Mouse (Mus musculus) T-cell, adult 2 months (primary cell): Measurements from ENCODE around the gene Gpr146.
"Not testable (repeated sequence)": the region's sequence is repeated elsewhere in the genome, so short reads cannot be mapped to it uniquely, and the experiment has no call there.

Source experiments
- DNase-seq: peaks from one replicate; pipeline ENCODE4 v3.0.0; 2022; ENCODE audit warnings: low spot score

The Gpr146 gene

DNA sequence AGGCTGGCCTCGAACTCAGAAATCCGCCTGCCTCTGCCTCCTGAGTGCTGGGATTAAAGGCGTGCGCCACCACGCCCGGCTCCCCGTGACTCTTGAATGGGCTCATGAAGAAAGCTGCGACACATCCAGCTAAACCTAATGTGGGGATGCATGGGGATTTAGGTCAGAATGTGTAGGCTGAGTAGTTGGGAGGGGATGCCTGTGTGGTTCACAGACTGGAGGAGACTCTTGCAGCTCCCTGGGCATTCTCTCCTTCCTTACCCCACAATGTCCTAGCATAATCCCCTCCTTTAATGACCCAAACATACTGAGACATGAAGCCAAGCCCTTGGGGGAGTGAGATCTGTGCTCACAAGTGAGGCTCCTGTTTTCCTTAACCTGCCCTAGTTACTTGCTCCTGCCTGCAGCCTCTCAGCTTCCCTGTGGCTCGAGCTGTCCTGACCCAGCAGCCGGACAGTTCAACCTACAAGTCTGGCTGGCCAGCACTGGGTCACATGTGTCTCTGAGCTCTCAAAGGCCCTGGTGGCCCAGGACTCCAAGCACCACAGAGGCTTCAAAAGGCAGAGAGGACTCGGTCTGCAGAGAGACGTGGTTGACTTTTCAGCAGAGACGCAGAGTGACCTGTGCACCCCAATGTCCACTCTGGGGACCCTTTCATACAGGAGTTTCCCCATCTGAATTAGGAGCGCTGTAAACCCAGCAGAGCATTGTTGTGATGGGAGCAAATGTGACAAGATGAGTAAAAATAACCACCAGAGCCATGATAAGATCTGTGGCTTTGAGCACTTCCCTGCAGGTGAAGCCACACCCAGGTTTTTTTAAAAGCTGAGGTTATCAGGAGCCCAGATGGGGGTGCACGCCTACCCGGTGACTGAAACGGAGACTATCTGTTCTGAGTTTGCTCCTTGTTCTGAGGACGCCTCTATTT lies 4.4 kb downstream of the Gpr146 start:
- peak; percentile 92 for DNase-seq

DNA sequence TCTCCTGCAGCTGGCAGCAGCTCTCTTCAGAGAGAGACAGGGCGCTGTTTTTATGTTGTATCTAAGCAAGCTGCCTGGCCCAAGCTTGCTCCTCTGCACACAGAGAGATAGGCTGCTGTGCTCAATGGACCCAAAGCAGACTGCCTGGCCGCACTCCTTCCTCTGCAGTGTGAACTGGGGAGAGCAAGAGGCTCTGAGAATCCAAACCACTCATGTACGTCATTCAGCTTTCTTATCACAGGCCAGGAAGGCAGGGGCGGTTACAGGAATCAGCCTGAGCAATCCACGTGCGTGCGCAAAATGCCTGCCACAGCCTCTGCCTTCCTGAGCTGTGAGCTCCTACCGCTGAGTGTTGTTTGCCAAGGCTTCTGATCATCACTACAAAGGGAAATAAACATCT lies 5.3 kb downstream of the Gpr146 start:
- DNase-seq = peak; percentile 95

DNA sequence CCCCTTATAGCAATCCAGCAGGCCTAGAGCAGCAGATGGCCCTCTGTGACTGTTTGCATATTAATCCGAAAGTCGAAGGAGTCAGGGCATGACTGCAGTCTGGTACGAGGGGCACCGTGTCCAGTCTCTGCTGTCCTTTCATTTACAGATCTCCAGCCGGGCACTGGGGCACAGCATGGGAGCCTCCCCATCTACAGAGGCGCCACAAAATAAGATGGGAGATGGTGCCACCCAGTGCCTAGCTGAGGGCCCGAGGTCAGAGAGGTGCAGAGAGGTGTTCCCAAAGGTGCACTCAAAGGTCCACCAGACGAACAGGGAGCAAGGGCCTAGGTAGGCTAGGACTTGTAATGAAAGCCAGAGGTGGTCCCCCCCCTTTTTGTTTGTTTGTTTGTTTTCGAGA lies 5.7 kb downstream of the Gpr146 start:
- no peak for DNase-seq

DNA sequence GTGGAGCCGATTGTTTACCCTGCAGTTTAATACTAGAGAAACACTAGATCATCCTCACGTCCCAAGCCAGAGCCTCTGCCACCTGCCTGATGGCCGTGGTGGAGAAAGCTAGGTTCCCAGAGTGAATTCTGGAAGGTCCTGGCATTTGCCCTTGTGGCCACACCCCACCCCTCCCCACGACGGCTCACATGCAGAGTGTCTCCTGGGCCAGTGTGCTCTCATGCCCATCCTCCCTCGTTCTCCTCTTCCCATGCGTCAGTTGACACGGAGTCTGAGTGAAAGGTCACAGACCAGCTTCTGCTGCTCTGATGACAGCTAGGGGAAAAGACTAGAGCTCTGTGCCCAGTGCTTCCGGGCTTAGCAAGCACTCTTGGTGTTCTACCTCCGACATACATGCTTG lies 7.0 kb downstream of the Gpr146 start:
- DNase-seq = peak; percentile 49

DNA sequence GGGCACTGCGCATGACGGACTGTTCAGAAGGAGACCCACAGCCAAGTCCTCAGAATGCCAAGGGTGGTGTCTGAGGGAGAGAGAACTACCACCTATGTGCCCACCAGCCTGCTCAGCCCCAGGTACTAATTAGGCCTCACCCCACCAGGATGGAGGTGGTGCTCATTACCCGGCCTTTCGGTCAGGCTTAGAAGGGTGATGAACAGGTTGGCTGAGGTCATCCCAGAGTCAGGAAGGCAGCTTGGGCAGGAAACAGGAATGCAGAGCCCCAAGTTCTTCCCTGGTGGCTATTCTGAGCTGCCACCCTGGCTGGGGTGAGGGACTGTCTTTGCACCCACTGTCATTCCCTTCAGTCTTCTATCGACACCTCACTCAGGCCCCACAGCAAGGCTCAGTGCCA lies 8.6 kb downstream of the Gpr146 start:
- DNase-seq = no peak

DNA sequence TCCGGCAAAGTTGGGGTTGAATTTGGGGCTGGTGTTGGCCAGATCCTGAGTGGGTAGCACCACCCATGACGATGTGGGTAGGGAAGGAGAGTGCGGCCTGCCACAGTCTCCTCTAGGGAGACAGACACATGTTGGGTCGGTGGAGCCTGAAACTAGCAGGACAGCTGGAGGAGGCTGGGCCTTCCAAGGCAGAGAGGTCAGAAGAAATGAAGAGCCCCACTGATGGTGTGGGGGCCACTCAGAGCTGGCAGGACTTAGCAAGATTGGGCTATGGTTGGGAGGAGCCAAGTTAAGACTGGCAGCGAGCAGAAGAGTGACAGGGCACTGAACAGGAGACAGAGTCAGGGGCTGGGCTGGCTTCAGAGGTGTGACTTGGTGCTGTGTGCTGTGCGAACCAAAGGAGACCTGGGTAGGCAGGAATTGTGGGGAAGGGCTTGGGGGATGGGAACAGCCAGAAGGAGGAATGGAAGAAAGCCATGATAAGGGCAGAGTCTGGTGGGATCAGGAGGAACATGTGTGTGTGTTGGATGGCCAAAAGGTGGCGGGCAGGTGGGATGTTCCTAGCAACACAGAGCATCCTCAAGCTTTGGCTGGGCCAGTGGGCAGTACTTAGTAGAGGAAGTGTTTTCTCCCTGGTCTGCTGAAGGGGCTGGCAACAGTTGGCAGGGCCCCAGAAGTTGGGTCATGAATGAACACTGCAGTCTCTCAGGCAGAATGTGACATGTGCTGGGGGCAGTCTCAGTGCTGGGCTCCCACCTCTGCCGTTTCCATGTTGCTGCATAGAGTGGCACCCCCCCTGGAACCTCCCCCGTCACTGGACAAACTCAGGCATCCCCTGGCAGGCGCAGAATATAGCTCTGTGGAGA lies 10.1 kb downstream of the Gpr146 start:
- DNase-seq = no peak

DNA sequence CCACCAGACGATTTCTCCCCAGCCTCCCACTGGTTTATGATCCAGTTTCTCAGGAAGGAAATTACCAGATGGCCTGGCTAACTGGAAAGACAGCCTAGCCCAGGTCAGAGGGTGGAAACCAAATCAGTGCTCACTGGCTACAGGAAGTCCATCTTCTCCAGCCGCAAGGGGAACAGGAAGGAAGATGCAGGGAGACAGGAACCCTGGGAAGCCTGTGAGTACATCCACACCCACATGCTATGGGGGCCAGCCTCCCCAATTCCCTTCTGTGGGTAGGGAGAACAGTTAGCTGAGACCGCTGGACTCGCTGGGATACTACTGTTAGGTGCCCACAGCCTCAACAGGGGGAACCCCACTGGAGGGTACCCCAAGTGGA lies 10.7 kb downstream of the Gpr146 start:
- no peak for DNase-seq

DNA sequence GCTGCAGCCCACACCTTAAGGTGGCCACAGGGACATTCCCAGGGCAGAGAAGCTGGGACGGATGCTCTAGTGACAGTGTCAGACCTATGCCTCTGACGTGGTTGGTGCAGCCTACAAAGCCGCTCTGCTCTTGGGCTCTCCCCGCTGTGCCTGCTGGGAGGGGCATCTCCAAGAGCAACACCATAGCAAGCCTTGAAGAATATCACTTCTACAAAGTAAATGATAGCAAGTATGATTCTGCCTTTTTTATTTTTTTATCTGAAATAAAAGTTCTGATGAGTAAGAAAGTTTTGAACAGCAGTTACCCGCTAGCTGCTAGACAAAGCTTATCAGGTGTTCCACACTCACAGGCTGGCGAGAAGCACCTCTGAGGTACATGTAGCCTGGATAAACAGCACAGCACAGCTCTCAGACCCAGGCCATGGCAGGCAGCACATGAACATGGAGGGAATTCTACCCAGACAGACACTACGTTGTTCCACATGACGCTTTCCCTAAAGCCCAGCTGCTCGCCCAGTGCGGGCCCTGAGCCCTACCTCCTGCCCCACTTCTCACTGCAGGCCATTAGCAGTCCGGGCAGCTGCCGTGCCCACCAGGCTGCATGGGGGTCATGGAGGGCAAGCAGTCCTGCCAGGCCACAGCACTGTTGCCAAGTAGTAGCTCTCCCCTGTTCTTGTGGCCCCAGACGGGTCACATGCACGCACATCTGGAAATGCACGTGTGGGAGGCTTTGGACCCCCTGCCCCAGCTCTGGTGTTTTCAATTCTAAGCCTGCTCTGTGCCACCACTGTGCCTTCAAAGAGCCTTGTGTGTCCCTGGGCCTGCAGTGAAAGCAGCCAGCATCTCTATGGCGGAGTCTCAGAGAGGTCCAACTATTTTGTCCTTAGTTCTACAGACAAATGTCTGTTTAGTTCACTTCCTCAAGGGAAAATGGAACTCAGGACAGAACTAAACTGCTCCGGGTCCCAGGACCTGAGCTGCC lies 11.5 kb downstream of the Gpr146 start:
- peak; percentile 37 for DNase-seq

DNA sequence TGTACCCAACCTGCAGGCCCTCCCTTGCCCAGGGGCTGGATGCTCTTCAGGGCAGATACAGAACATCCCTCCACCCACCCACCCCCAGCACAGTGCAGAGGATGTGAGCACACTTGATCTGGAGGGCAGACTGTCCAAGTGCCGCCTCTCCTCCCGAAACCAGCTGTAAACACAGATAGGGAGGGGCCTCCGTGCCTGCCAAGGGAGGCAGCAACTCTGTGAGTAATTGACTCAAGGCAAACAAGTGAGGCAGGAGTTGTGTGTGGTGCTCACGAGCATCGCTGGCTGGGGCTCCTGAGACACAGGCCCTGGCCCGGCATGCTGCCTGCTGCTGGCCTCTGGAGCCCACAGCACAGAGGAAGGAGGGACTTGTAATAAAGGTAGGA lies 12.2 kb downstream of the Gpr146 start:
- DNase-seq = no peak

DNA sequence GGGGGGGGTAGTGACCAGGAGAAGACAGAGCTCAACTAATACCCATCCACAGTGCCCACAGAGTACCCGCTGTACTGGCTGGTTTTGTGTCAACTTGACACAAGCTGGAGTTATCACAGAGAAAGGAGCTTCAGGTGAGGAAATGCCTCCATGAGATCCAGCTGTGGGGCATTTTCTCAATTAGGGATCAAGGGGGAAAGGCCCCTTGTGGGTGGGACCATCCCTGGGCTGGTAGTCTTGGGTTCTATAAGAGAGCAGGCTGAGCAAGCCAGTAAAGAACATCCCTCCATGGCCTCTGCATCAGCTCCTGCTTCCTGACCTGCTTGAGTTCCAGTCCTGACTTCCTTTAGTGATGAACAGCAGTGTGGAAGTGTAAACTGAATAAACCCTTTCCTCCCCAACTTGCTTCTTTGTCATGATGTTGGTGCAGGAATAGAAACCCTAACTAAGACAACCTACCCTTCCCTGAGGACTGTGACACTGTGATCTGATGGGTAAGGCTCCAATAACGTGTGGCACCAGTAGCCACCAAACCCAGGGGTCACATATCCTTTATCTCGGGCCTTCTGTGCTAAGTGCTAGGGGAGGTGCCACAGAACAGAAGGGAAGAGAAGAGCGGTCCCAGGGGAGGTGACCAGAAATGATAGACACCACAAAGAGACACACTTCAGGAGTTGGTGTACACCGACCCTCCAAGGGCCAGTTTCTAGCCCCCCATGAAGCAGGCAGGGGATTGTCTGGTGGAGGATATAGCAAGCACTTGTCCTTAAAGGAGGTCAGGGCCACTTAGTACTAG lies 13.0 kb downstream of the Gpr146 start:
- DNase-seq = not testable (repeated sequence)

DNA sequence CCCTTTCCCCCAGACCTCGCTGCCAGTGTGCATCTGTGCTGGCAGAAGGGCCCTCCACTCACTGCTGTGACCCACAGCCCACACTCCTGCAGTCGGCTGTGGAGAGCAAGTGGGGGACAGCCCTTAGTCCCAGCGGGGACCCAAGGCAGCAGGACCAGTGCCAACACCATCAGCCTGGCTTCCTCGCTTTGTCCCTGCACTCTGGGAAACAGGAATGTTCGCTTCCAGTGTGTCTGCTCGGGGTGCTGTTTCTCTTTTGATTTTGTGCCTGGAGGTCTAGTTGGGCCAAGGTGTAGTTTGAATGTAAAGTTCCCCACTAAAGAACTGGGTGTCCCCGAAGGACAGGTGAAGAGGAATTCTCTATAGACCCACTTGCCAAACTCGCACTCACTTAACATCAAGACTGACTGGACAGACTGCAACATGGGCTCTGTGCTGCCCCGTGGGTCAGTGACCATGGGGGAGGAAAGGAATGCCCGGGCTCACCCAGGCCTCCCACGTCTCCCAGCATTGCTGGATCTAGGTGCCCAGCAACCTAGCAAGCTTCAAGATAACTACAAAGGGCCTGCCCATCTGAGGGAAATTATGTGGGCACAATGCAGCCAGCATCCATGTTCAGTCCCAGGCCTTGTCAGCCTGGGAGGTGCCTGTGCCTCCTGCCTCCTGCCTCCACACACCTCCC lies 14.0 kb downstream of the Gpr146 start:
- DNase-seq = no peak

DNA sequence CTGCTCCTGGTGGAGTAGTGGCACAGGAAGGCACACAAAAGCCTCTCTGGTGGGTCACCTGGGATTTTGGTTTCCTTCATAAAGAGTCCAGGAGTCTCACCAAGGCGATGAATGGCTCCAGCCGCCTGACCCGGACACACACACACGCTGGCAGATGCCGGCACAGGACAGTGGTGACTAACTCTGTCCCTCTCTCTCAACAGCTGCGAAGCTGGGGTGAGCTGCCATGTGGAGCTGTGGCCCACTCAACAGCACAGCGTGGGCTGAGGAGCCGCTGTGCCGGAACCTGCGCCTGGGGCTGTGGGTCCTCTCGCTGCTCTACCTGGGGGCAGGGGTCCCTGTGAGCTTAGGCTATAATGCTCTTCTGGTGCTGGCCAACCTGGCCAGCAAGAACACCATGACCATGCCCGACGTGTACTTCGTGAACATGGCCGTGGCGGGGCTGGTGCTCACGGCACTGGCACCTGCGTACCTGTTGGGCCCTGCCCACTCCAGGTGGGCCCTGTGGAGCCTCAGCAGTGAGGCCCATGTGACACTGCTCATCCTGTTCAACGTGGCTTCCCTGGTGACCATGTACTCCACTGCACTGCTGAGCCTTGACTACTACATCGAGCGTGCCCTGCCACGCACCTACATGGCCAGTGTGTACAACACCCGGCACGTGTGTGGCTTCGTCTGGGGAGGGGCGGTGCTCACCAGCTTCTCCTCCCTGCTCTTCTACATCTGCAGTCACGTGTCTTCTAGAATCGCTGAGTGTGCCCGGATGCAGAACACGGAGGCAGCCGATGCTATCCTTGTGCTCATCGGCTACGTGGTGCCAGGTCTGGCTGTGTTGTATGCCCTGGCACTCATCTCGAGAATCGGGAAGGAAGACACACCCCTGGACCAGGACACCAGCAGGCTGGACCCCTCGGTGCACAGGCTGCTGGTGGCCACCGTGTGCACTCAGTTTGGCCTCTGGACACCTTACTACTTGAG lies 15.0 kb downstream of the Gpr146 start:
- DNase-seq = no peak

DNA sequence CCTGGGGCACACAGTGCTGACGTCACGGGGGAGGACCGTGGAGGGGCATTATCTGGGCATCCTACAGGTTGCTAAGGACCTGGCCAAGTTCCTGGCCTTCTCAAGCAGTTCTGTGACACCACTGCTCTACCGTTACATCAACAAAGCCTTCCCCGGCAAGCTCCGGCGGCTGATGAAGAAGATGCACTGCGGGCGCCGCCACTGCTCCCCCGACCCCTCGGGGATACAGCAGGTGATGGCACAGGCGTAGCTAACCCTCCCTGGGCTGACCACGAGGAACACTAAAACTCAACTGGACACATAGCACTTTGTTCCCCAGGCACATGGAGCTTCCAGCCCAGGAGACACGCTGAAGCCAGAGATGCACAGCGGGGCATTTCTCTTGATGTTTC lies 15.7 kb downstream of the Gpr146 start:
- no peak for DNase-seq

DNA sequence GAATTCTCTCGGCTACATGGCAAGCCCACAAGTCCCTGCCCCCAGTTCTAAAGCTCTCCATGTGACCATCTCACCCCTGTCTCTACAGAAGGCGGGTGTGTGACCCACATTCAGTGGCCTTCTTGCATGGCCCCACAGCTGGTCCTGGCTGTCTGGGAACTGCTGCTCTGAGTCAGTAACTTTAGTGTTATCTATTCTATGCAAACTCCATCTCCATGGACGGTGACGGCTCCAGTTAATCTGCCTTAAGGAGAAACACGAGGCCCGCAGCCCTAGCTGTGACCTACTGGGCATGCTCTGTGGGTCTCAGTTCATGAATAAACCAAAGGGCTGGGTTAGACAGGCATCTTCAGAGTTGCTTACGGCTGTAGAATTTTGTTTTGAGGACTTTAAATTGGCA lies 16.9 kb downstream of the Gpr146 start:
- DNase-seq = no peak

DNA sequence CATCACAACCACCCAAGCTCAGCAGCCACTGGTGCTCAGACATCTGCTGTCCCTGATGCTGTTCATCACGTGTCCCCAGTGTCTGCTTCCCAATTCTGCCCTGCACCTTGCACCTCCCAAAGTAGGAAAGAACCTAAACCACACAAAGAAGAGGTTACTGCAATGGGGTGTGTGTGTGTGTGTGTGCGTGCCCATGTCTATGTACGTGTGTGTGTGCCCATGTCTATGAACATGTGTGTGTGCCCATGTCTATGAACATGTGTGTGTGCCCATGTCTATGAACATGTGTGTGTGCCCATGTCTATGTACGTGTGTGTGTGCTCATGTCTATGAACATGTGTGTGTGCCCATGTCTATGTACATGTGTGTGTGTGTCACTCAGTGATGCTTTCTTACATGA lies 18.0 kb downstream of the Gpr146 start:
- DNase-seq = no peak

DNA sequence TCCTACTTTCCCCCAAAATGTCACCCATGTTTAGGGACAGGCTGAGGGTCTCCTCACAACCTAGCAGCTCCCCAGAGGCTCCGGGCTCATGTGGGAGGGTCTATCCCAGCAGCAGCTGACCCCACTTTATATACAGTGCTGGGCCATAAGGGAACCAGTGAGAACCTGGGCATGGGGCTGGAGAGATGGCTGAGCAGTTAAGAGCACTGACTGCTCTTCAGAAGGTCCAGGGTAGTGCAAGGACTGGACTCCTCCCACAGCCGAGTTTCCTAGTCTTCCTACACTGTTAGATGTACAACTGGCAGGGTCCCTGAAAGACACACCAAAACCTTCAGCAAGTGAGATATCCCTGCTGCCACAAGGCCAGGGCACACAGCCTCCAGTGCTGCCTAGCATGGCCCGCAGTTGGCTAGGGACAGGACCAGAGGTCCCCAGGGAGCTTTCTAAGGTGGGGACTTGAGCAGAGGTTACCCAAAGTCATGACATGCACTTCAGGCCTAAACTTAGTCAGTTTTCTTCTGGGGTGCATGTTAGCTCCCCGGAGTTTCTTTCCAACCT lies 19.9 kb downstream of the Gpr146 start:
- no peak for DNase-seq

DNA sequence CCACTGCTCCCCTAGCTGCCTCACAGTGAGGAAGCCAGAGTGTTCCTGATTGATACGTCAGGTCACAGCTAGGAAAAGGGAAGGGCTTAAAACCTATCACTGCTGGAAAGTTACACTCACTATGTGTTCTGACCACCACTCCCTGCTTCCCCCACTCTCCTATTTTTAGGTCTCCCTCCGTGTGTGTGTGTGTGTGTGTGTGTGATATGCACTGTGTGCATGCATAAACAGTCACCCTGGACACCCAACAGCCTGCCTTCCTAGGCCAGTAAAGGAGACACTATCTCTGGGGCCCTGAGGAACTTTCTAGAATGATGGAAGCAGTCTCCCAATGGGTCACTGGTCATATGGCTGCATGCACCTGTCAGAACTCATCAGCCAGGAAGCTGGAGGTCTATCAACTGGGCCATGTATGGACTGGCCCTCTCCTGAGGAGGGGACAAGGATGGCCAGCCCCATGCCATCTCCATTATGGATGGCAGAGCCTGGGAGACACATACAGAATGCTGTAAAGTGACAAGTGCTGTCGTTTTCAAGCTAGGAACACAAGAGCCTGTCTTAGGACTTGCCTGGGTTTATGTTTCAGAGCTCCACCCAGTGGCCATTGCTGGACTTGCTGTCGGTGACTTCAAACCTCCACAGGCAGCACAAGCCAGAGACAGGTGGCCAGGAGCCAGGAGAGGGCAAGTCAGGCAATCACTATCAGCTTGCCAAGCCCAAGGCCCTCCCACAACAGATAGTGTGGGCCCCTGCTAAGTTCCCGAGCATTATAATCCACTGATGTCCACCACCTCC lies 20.7 kb downstream of the Gpr146 start:
- DNase-seq = peak; percentile 87

DNA sequence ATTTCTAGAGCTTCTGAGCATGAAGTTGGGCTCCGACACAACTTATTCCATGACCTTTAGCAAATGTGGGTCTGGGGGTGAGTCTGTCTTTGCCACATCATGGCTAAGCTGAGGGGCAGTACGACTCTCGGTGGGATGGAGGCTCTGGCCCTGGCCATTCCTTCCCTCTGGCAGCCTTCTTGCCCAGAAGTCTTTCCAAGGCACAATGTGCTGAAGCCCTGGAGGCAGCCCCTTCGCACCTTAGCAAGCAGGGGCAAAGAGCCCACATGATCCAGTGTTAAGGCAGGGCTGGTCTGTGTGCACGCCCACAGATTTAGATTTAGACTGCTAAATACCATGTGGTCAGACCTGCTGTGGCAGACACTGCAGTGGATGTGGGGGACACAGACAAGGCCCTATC lies 21.3 kb downstream of the Gpr146 start:
- DNase-seq = no peak
